Mouse (Mus musculus) hindbrain, embryonic 10.5 days (tissue): ENCODE measurements around the gene Gm28635. TPM values are rescaled to one million over a fixed set of nuclear protein-coding genes. Genes with fewer than 3 reads are reported as not detected.
A peak's percentile ranks its signal among the peaks of the same experiment; 100 is the strongest.
"Not testable (repeated sequence)": the region's sequence is repeated elsewhere in the genome, so short reads cannot be mapped to it uniquely, and the experiment has no call there.

ENCODE experiments used
- DNase-seq: peaks from one replicate; pipeline ENCODE4 v3.0.0-alpha.2; 2017; ENCODE audit warnings: low spot score
- H3K27ac ChIP-seq: fragments of 300-500 bp; sonication (generic); 2 replicates; pipeline ENCODE4 v1.5.1; 2016; ENCODE audit warnings: mild to moderate bottlenecking, moderate library complexity
- H3K27me3 ChIP-seq: fragments of 300-500 bp; sonication (generic); 2 replicates; pipeline ENCODE4 v1.6.1; 2016; ENCODE audit warnings: mild to moderate bottlenecking; ENCODE audit not compliant: poor library complexity, insufficient read depth, severe bottlenecking
- H3K36me3 ChIP-seq: fragments of 300-500 bp; sonication (generic); 2 replicates; pipeline ENCODE4 v1.6.1; 2016; ENCODE audit warnings: mild to moderate bottlenecking, moderate library complexity
- H3K4me1 ChIP-seq: fragments of 300-500 bp; sonication (generic); replicated peaks from 2 replicates; pipeline ENCODE4 v1.6.1; 2016; ENCODE audit warnings: mild to moderate bottlenecking
- H3K4me3 ChIP-seq: fragments of 300-500 bp; sonication (generic); 2 replicates; pipeline ENCODE4 v1.5.1; 2016; ENCODE audit warnings: mild to moderate bottlenecking, moderate library complexity
- H3K9me3 ChIP-seq: fragments of 300-500 bp; sonication (generic); 2 replicates; pipeline ENCODE4 v1.6.1; 2016; ENCODE audit warnings: mild to moderate bottlenecking, moderate library complexity
- WGBS: fragments of 180-500 bp; shearing (Covaris S2); methylation state at CpG from one replicate; pipeline ENCODE4 v1.1.7; 2016; 5-methylcytosine and 5-hydroxymethylcytosine counted together
- polyA plus RNA-seq: library from polyadenylated mRNA; unstranded; fragments of >200 nt; fragmentation: Nextera tagmentation; extraction: Ambion mirVana; gene quantifications from 2 replicates; pipeline ENCODE4 v1.2.1, GENCODE M21; 2016

Gm28635 gene
- polyA plus RNA-seq, 1 experiment from 2014 or later, result not detected

GRCm38 (mm10) chr2:84671535-84671934 lies 6.3 kb downstream of the Gm28635 start:
- Histone ChIP-seq H3K4me1 (peaks cover 15% of the 10 kb centered on the region), H3K36me3 (peaks cover 67% of the 10 kb centered on the region), H3K27ac (peak overlapping the region; percentile 99; the same call in 1 of the 2 replicates)
- 76% methylated on average over 4 of the region's 5 CpGs for WGBS
- H3K27me3 ChIP-seq, H3K9me3 ChIP-seq, H3K4me3 ChIP-seq, DNase-seq: not testable (repeated sequence)

- H3K9me3 ChIP-seq, result no peaks in the 10 kb centered on the region
- peak; percentile 94 for DNase-seq
- peak within 1 kb of the TSS; percentile 99 for H3K27ac ChIP-seq
- H3K4me1 ChIP-seq, result peaks cover 10% of the 10 kb centered on the region
- H3K36me3 ChIP-seq, result peaks cover 58% of the 10 kb centered on the region
- peak within 1 kb of the TSS; percentile 94 for H3K4me3 ChIP-seq
- under 1% methylated on average over 20 of the region's 20 CpGs for WGBS
- H3K27me3 ChIP-seq, result no peaks in the 10 kb centered on the region
Observed at GRCm38 (mm10) chr2:84670569-84670933, 7.3 kb downstream of the Gm28635 start, which contains the start of gene Selenoh. TSS of gene Selenoh (minus strand) at chr2:84670770.

- no peak for DNase-seq
- peaks cover 53% of the 10 kb centered on the region for H3K36me3 ChIP-seq
- no peaks in the 10 kb centered on the region for H3K27me3 ChIP-seq
- H3K27ac ChIP-seq, result peak overlapping the region; percentile 99
- H3K4me1 ChIP-seq, result peaks cover 10% of the 10 kb centered on the region
- H3K4me3 ChIP-seq, result peak overlapping the region; percentile 94
- H3K9me3 ChIP-seq, result no peaks in the 10 kb centered on the region
- 3% methylated on average over 39 of the region's 39 CpGs for WGBS
Observed at GRCm38 (mm10) chr2:84669828-84670568, 7.8 kb downstream of the Gm28635 start.

GRCm38 (mm10) chr2:84666081-84666480 lies 11.8 kb downstream of the Gm28635 start:
- Histone ChIP-seq H3K9me3 (no peaks in the 10 kb centered on the region), H3K4me3 (no peak overlapping the region), H3K4me1 (peaks cover 10% of the 10 kb centered on the region), H3K36me3 (peaks cover 26% of the 10 kb centered on the region), H3K27me3 (no peaks in the 10 kb centered on the region), H3K27ac (peak overlapping the region; percentile 29; the same call in 1 of the 2 replicates)
- no peak for DNase-seq
- 72% methylated on average over 12 of the region's 12 CpGs for WGBS

- Histone ChIP-seq H3K9me3 (0 out of 2 replicates have a peak, but pooled peaks cover 4% of the 10 kb centered on the region), H3K4me3 (no peak overlapping the region), H3K36me3 (peaks cover 9% of the 10 kb centered on the region), H3K4me1 (no peaks in the 10 kb centered on the region), H3K27me3 (no peaks in the 10 kb centered on the region), H3K27ac (no peak overlapping the region)
- WGBS, result 26% methylated on average over 2 of the region's 2 CpGs
- DNase-seq, result peak; percentile 34
Observed at GRCm38 (mm10) chr2:84662866-84663265, 15.0 kb downstream of the Gm28635 start.

GRCm38 (mm10) chr2:84660253-84660652 lies 17.6 kb downstream of the Gm28635 start:
- DNase-seq, result no peak
- H3K4me1 ChIP-seq, result no peaks in the 10 kb centered on the region
- H3K4me3 ChIP-seq, result no peak overlapping the region
- H3K27ac ChIP-seq, result no peak overlapping the region
- no peaks in the 10 kb centered on the region for H3K27me3 ChIP-seq
- no peaks in the 10 kb centered on the region for H3K36me3 ChIP-seq
- 71% methylated on average over 3 of the region's 3 CpGs for WGBS
- H3K9me3 ChIP-seq, result 0 out of 2 replicates have a peak, but pooled peaks cover 4% of the 10 kb centered on the region

- no peaks in the 10 kb centered on the region for H3K36me3 ChIP-seq
- no peak within 1 kb of the TSS for H3K4me3 ChIP-seq
- 0 out of 2 replicates have a peak, but pooled peaks cover 4% of the 10 kb centered on the region for H3K9me3 ChIP-seq
- DNase-seq, result no peak
- 91% methylated on average over 32 of the region's 32 CpGs for WGBS
- H3K27me3 ChIP-seq, result no peaks in the 10 kb centered on the region
- H3K4me1 ChIP-seq, result no peaks in the 10 kb centered on the region
- H3K27ac ChIP-seq, result no peak within 1 kb of the TSS
Observed at GRCm38 (mm10) chr2:84658806-84659205, 19.0 kb downstream of the Gm28635 start, which contains the start of gene Btbd18. TSS of gene Btbd18 (plus strand) at chr2:84659079.

GRCm38 (mm10) chr2:84655864-84656263 lies 22.0 kb downstream of the Gm28635 start:
- 0 out of 2 replicates have a peak, but pooled peaks cover 4% of the 10 kb centered on the region for H3K9me3 ChIP-seq
- 80% methylated on average over 1 of the region's 1 CpGs for WGBS
- H3K27me3 ChIP-seq, result no peaks in the 10 kb centered on the region
- no peak overlapping the region for H3K27ac ChIP-seq
- no peaks in the 10 kb centered on the region for H3K36me3 ChIP-seq
- no peak overlapping the region for H3K4me3 ChIP-seq
- H3K4me1 ChIP-seq, result no peaks in the 10 kb centered on the region
- no peak for DNase-seq

- no peak for DNase-seq
- H3K36me3 ChIP-seq, result no peaks in the 10 kb centered on the region
- no peak overlapping the region for H3K4me3 ChIP-seq
- H3K4me1 ChIP-seq, result peaks cover 11% of the 10 kb centered on the region
- H3K9me3 ChIP-seq, result no peaks in the 10 kb centered on the region
- no peaks in the 10 kb centered on the region for H3K27me3 ChIP-seq
- H3K27ac ChIP-seq, result no peak overlapping the region
Observed at GRCm38 (mm10) chr2:84653354-84653753, 24.5 kb downstream of the Gm28635 start.

- Histone ChIP-seq H3K9me3 (no peaks in the 10 kb centered on the region), H3K4me1 (peaks cover 16% of the 10 kb centered on the region), H3K27ac (peak within 1 kb of the TSS; percentile 95), H3K36me3 (peaks cover 7% of the 10 kb centered on the region), H3K27me3 (no peaks in the 10 kb centered on the region), H3K4me3 (peak within 1 kb of the TSS; percentile 67)
- peak; percentile 79 for DNase-seq
- WGBS, result under 1% methylated on average over 15 of the region's 15 CpGs
Observed at GRCm38 (mm10) chr2:84650464-84651195, 27.2 kb downstream of the Gm28635 start, which contains the start of gene Ctnnd1. TSS of gene Ctnnd1 (minus strand) at chr2:84650765.

GRCm38 (mm10) chr2:84649674-84650073 lies 28.2 kb downstream of the Gm28635 start:
- no peaks in the 10 kb centered on the region for H3K27me3 ChIP-seq
- peak overlapping the region; percentile 95 for H3K27ac ChIP-seq
- H3K4me3 ChIP-seq, result peak overlapping the region; percentile 67
- DNase-seq, result peak; percentile 37
- peaks cover 7% of the 10 kb centered on the region for H3K36me3 ChIP-seq
- peaks cover 16% of the 10 kb centered on the region for H3K4me1 ChIP-seq
- WGBS, result under 1% methylated on average over 10 of the region's 10 CpGs
- no peaks in the 10 kb centered on the region for H3K9me3 ChIP-seq

GRCm38 (mm10) chr2:84648369-84648768 lies 29.5 kb downstream of the Gm28635 start:
- Histone ChIP-seq H3K4me3 (peak overlapping the region; percentile 67), H3K9me3 (no peaks in the 10 kb centered on the region), H3K4me1 (peaks cover 16% of the 10 kb centered on the region), H3K27ac (peak overlapping the region; percentile 76), H3K27me3 (no peaks in the 10 kb centered on the region), H3K36me3 (peaks cover 7% of the 10 kb centered on the region)
- 46% methylated on average over 6 of the region's 6 CpGs for WGBS
- DNase-seq, result no peak
